Comparison of ENCODE assay signal across 16 mouse cellular contexts in the genomic region with DNA sequence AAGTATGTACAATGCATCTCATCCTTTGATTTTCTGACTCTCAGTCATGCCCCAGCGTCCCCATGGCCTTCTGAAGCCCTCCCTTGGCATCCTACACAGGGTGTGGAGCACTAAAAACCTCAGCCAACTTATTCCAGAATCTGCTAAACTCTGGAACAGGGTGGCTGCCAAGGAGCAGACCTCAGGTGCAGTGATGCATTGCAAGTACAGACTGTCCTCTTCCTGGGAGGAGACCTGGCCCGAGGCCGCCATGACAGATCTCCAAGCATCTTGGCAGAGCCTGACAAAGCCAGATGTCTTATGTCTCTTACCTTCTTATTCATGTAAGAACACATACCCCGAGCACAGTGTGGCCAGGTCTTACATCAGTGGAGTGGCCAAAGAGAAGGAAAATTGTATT.
DNase-seq lines count a peak whose midpoint lies in the region; ATAC-seq and TF ChIP-seq lines count a peak whose summit lies in the region.
"Had no signal": no experiment of that assay in that cellular context is flagged by ENCODE, and none has a peak within 500 bp of the region (broad histone marks: within the 10 kb centered on the region; RNA-seq: fewer than 3 reads in every experiment).

No protein-coding gene starts in this region.

- H3K4me3 ChIP-seq in hindbrain, postnatal 0 days (ENCODE audit: low read length): no peak overlapping the region
- H3K4me3 ChIP-seq in hindbrain, embryonic 12.5 days: no peak overlapping the region
- H3K4me3 ChIP-seq in forebrain, embryonic 10.5 days: no peak overlapping the region
- H3K4me3 ChIP-seq: embryonic facial prominence, embryonic 15.5 days; forebrain, embryonic 12.5 days; hindbrain, embryonic 10.5 days had no signal

- DNase-seq in hindbrain, postnatal 0 days (ENCODE audit: low spot score): peak; percentile 27
- peak; percentile 37 for DNase-seq in brain, adult 2 months (ENCODE audit: low read depth, low spot score)
- peak; percentile 24 for DNase-seq in cerebellum, adult 8-10 months
- DNase-seq in gastrocnemius, postnatal 14 days: peak; percentile 11
- DNase-seq in lung, postnatal 14 days: no peak
- DNase-seq in forebrain, embryonic 10.5 days (ENCODE audit: extremely low spot score, low spot score): no peak
- DNase-seq: adrenal gland, postnatal 36 days; embryo, embryonic 11 days; thymus, postnatal 36 days had no signal

- TF ChIP-seq CTCF in hindbrain, postnatal 0 days (IDR thresholded peaks at IDR 0.05; ENCODE audit: low read depth): no peak

- no peaks in the 10 kb centered on the region for H3K27me3 ChIP-seq in hindbrain, postnatal 0 days (ENCODE audit: insufficient read depth, low read length)
- no peaks in the 10 kb centered on the region for H3K27me3 ChIP-seq in hindbrain, embryonic 12.5 days
- no peaks in the 10 kb centered on the region for H3K27me3 ChIP-seq in forebrain, embryonic 10.5 days (ENCODE audit: poor library complexity, severe bottlenecking)
- H3K27me3 ChIP-seq: embryonic facial prominence, embryonic 15.5 days had no signal

- H3K36me3 ChIP-seq in hindbrain, postnatal 0 days (ENCODE audit: insufficient read depth, low read length): no peaks in the 10 kb centered on the region; the same call in 1 of the 2 replicates
- 0 out of 2 replicates have a peak, but pooled peaks cover 4% of the 10 kb centered on the region for H3K36me3 ChIP-seq in hindbrain, embryonic 12.5 days
- H3K36me3 ChIP-seq in forebrain, embryonic 10.5 days (replicated peaks): no peaks in the 10 kb centered on the region
- H3K36me3 ChIP-seq: embryonic facial prominence, embryonic 15.5 days; forebrain, embryonic 12.5 days; hindbrain, embryonic 10.5 days had no signal

- intact Hi-C loops in gastrocnemius, postnatal 14 days (cut with DNase I; ENCODE audit: low total_unique reads): no loop called here

- peak; percentile 35; the same call in 1 of the 2 replicates for ATAC-seq in hindbrain, postnatal 0 days
- ATAC-seq in hindbrain, embryonic 12.5 days (ENCODE audit: low FRiP score): no peak
- ATAC-seq: inflammation-experienced regulatory T-cells, adult 6 months had no signal

- WGBS in hindbrain, postnatal 0 days: 69% methylated on average over 4 of the region's 4 CpGs
- WGBS in hindbrain, embryonic 12.5 days: 87% methylated on average over 4 of the region's 4 CpGs
- 88% methylated on average over 4 of the region's 4 CpGs for WGBS in forebrain, embryonic 10.5 days

- H3K9me3 ChIP-seq in hindbrain, postnatal 0 days (ENCODE audit: low read length): no peaks in the 10 kb centered on the region
- H3K9me3 ChIP-seq in hindbrain, embryonic 12.5 days (replicated peaks): 0 out of 2 replicates have a peak, but pooled peaks cover 4% of the 10 kb centered on the region
- H3K9me3 ChIP-seq in forebrain, embryonic 10.5 days: no peaks in the 10 kb centered on the region
- H3K9me3 ChIP-seq: embryonic facial prominence, embryonic 15.5 days; forebrain, embryonic 12.5 days; hindbrain, embryonic 10.5 days had no signal

- no peak overlapping the region for H3K4me2 ChIP-seq in hindbrain, postnatal 0 days (ENCODE audit: low read depth, low read length)
- H3K4me2 ChIP-seq in hindbrain, embryonic 12.5 days (replicated peaks): no peak overlapping the region
- H3K4me2 ChIP-seq: embryonic facial prominence, embryonic 15.5 days; forebrain, embryonic 12.5 days had no signal

- H3K4me1 ChIP-seq in hindbrain, postnatal 0 days (ENCODE audit: insufficient read depth, low read length): no peaks in the 10 kb centered on the region
- 0 out of 2 replicates have a peak, but pooled peaks cover 5% of the 10 kb centered on the region for H3K4me1 ChIP-seq in hindbrain, embryonic 12.5 days
- H3K4me1 ChIP-seq in forebrain, embryonic 10.5 days: peaks cover 9% of the 10 kb centered on the region
- H3K4me1 ChIP-seq: embryonic facial prominence, embryonic 15.5 days had no signal

- no peak overlapping the region for H3K27ac ChIP-seq in hindbrain, postnatal 0 days
- no peak overlapping the region for H3K27ac ChIP-seq in hindbrain, embryonic 12.5 days
- H3K27ac ChIP-seq in forebrain, embryonic 10.5 days: no peak overlapping the region
- H3K27ac ChIP-seq: embryonic facial prominence, embryonic 15.5 days; forebrain, embryonic 12.5 days; hindbrain, embryonic 10.5 days; kidney, postnatal 0 days; liver, embryonic 14.5 days had no signal

- H3K9ac ChIP-seq in hindbrain, postnatal 0 days (replicated peaks; ENCODE audit: low read length): no peak overlapping the region
- H3K9ac ChIP-seq in hindbrain, embryonic 12.5 days: no peak overlapping the region
- H3K9ac ChIP-seq: embryonic facial prominence, embryonic 15.5 days; forebrain, embryonic 12.5 days; liver, embryonic 14.5 days had no signal

Comparison
In these comparisons a context has a peak if more than half of its experiments do, and no peak if none do; other contexts are left out.
1. DNase-seq: peak in hindbrain, postnatal 0 days (single experiment), brain, adult 2 months (single experiment), cerebellum, adult 8-10 months (single experiment) and gastrocnemius, postnatal 14 days (single experiment); none in lung, postnatal 14 days (single experiment) and forebrain, embryonic 10.5 days (single experiment).